Mouse (Mus musculus): ENCODE data around the gene Slc6a19.
"Not testable (repeated sequence)": the region's sequence is repeated elsewhere in the genome, so short reads cannot be mapped to it uniquely, and the experiment has no call there.

The Slc6a19 gene

GRCm38 (mm10) chr13:73713204-73713603 lies 8.5 kb upstream of the Slc6a19 start:
- DNase-seq (ENCODE audit: low read depth, low spot score) = no peak

GRCm38 (mm10) chr13:73712228-73712627 lies 7.6 kb upstream of the Slc6a19 start:
- DNase-seq (ENCODE audit: low read depth, low spot score) = no peak

GRCm38 (mm10) chr13:73711803-73712202 lies 7.1 kb upstream of the Slc6a19 start:
- DNase-seq (ENCODE audit: low read depth, low spot score) = no peak

- no peak for DNase-seq (ENCODE audit: low read depth, low spot score)
Observed at GRCm38 (mm10) chr13:73711221-73711620, 6.6 kb upstream of the Slc6a19 start.

GRCm38 (mm10) chr13:73709491-73709890 lies 4.8 kb upstream of the Slc6a19 start:
- DNase-seq (ENCODE audit: low read depth, low spot score) = no peak

GRCm38 (mm10) chr13:73703486-73703885 lies 1.2 kb downstream of the Slc6a19 start:
- not testable (repeated sequence) for DNase-seq (ENCODE audit: low read depth, low spot score)

GRCm38 (mm10) chr13:73702776-73703175 lies 1.9 kb downstream of the Slc6a19 start:
- no peak for DNase-seq (ENCODE audit: low read depth, low spot score)

- DNase-seq (ENCODE audit: low read depth, low spot score) = no peak
Observed at GRCm38 (mm10) chr13:73701161-73701883, 3.3 kb downstream of the Slc6a19 start.

GRCm38 (mm10) chr13:73700554-73700953 lies 4.1 kb downstream of the Slc6a19 start:
- no peak for DNase-seq (ENCODE audit: low read depth, low spot score)

GRCm38 (mm10) chr13:73699714-73700113 lies 5.0 kb downstream of the Slc6a19 start:
- no peak for DNase-seq (ENCODE audit: low read depth, low spot score)

- no peak for DNase-seq (ENCODE audit: low read depth, low spot score)
Observed at GRCm38 (mm10) chr13:73696529-73696928, 8.1 kb downstream of the Slc6a19 start.

- no peak for DNase-seq (ENCODE audit: low read depth, low spot score)
Observed at GRCm38 (mm10) chr13:73694972-73695371, 9.7 kb downstream of the Slc6a19 start.

GRCm38 (mm10) chr13:73693333-73693732 lies 11.3 kb downstream of the Slc6a19 start:
- no peak for DNase-seq (ENCODE audit: low read depth, low spot score)

GRCm38 (mm10) chr13:73692249-73692868 lies 12.3 kb downstream of the Slc6a19 start:
- DNase-seq (ENCODE audit: low read depth, low spot score) = peak; percentile 83

GRCm38 (mm10) chr13:73688934-73689333 lies 15.7 kb downstream of the Slc6a19 start:
- DNase-seq (ENCODE audit: low read depth, low spot score) = no peak

GRCm38 (mm10) chr13:73687601-73688000 lies 17.1 kb downstream of the Slc6a19 start:
- DNase-seq (ENCODE audit: low read depth, low spot score) = no peak

GRCm38 (mm10) chr13:73685502-73685901 lies 19.2 kb downstream of the Slc6a19 start:
- no peak for DNase-seq (ENCODE audit: low read depth, low spot score)

- no peak for DNase-seq (ENCODE audit: low read depth, low spot score)
Observed at GRCm38 (mm10) chr13:73684412-73684811, 20.3 kb downstream of the Slc6a19 start.

- DNase-seq (ENCODE audit: low read depth, low spot score) = no peak
Observed at GRCm38 (mm10) chr13:73683682-73684081, 21.0 kb downstream of the Slc6a19 start.

GRCm38 (mm10) chr13:73682226-73682625 lies 22.4 kb downstream of the Slc6a19 start:
- DNase-seq (ENCODE audit: low read depth, low spot score) = no peak

- DNase-seq (ENCODE audit: low read depth, low spot score) = no peak
Observed at GRCm38 (mm10) chr13:73680394-73680793, 24.3 kb downstream of the Slc6a19 start.

- no peak for DNase-seq (ENCODE audit: low read depth, low spot score)
Observed at GRCm38 (mm10) chr13:73679311-73679710, 25.4 kb downstream of the Slc6a19 start.

- no peak for DNase-seq (ENCODE audit: low read depth, low spot score)
Observed at GRCm38 (mm10) chr13:73677853-73678252, 26.8 kb downstream of the Slc6a19 start, which contains the start of gene Slc6a18. TSS of gene Slc6a18 (minus strand) at chr13:73678023.
